Mouse (Mus musculus): Measurements from ENCODE around the gene Cpn2.

Cpn2 gene

GRCm38 (mm10) chr16:30267359-30267758 lies at the start of gene Cpn2:
Gene Cpn2 (minus strand): TSS chr16:30267499.
- CTCF ChIA-PET = no interaction called here

GRCm38 (mm10) chr16:30314236-30314635 lies 46.9 kb upstream of the Cpn2 start:
- POLR2A ChIA-PET = interaction anchor here in 1 of 4 experiments (0.5 to 1.0 kb wide), 5 partner anchors 13 to 379 kb away, joined by 3 to 4 read pairs (median 3); no protein-coding TSS in a partner anchor
- CTCF ChIA-PET = interaction anchor here (0.5 to 1.6 kb wide), 21 partner anchors 8 to 580 kb away, joined by 3 to 7 read pairs (median 4); no protein-coding TSS in a partner anchor

More at GRCm38 (mm10) chr16:30267359-30267758, at the start of gene Cpn2:
- POLR2A ChIA-PET = interaction anchor here in 1 of 4 experiments (1.1 kb wide), 1 partner anchor 10 kb away, joined by 3 read pairs; no protein-coding TSS in a partner anchor

- POLR2A ChIA-PET = interaction anchor here (1.1 to 4.5 kb wide), 9 partner anchors 7 to 252 kb away, joined by 3 to 25 read pairs (median 8); partner anchors contain the start of gene Lrrc15 (in 1 of the 4)
- CTCF ChIA-PET = interaction anchor here in 2 of 4 experiments (0.6 to 1.2 kb wide), 3 partner anchors 19 to 228 kb away, joined by 3 read pairs; no protein-coding TSS in a partner anchor
Measured at GRCm38 (mm10) chr16:30310647-30311046, 43.3 kb upstream of the Cpn2 start, which contains the start of gene Gp5. Gene Gp5 (minus strand): TSS chr16:30310779.

- POLR2A ChIA-PET = interaction anchor here (0.9 to 4.5 kb wide), 15 partner anchors 8 to 253 kb away, joined by 3 to 25 read pairs (median 8); partner anchors contain the start of gene Lrrc15 (in 1 of the 4)
- CTCF ChIA-PET = interaction anchor here in 3 of 4 experiments (0.6 to 2.3 kb wide), 4 partner anchors 18 to 210 kb away, joined by 3 to 9 read pairs (median 4); no protein-coding TSS in a partner anchor
Measured at GRCm38 (mm10) chr16:30310171-30310515, 42.8 kb upstream of the Cpn2 start.

GRCm38 (mm10) chr16:30309395-30310170 lies 42.3 kb upstream of the Cpn2 start:
- POLR2A ChIA-PET = interaction anchor here (0.7 to 4.5 kb wide), 51 partner anchors 8 to 652 kb away, joined by 3 to 25 read pairs (median 5); partner anchors contain the start of gene Lrrc15 (in 3 of the 4)
- CTCF ChIA-PET = interaction anchor here (0.7 to 2.3 kb wide), 20 partner anchors 7 to 211 kb away, joined by 3 to 13 read pairs (median 4); partner anchors contain the start of gene Lrrc15 (in 1 of the 4)

- POLR2A ChIA-PET = interaction anchor here (0.5 to 4.5 kb wide), 59 partner anchors 9 to 1254 kb away, joined by 3 to 25 read pairs (median 5); partner anchors contain the start of gene Lrrc15 (in 3 of the 4)
- CTCF ChIA-PET = interaction anchor here (0.7 to 2.3 kb wide), 23 partner anchors 8 to 362 kb away, joined by 3 to 13 read pairs (median 4); partner anchors contain the start of gene Lrrc15 (in 3 of the 4)
Measured at GRCm38 (mm10) chr16:30308616-30309394, 41.5 kb upstream of the Cpn2 start.

- ChIA-PET POLR2A (interaction anchor here (0.5 to 4.5 kb wide), 46 partner anchors 8 to 1254 kb away, joined by 3 to 25 read pairs (median 6); partner anchors contain the start of gene Lrrc15 (in 2 of the 4)), CTCF (interaction anchor here (0.5 to 2.3 kb wide), 21 partner anchors 8 to 1116 kb away, joined by 3 to 13 read pairs (median 5); partner anchors contain the start of gene Lrrc15 (in 3 of the 4))
Measured at GRCm38 (mm10) chr16:30307961-30308615, 40.8 kb upstream of the Cpn2 start.

- CTCF ChIA-PET = interaction anchor here in 3 of 4 experiments (0.8 to 1.6 kb wide), 5 partner anchors 16 to 573 kb away, joined by 3 to 5 read pairs (median 3); partner anchors contain the start of gene Lrrc15 (in 1 of the 3)
Measured at GRCm38 (mm10) chr16:30307306-30307705, 40.0 kb upstream of the Cpn2 start.

GRCm38 (mm10) chr16:30306102-30306501 lies 38.8 kb upstream of the Cpn2 start:
- ChIA-PET CTCF (interaction anchor here in 2 of 4 experiments (0.5 to 1.0 kb wide), 2 partner anchors 76 to 765 kb away, joined by 3 to 10 read pairs; no protein-coding TSS in a partner anchor), POLR2A (interaction anchor here in 2 of 4 experiments (1.0 to 1.5 kb wide), 4 partner anchors 10 to 56 kb away, joined by 3 read pairs; no protein-coding TSS in a partner anchor)

More at GRCm38 (mm10) chr16:30307306-30307705, 40.0 kb upstream of the Cpn2 start:
- POLR2A ChIA-PET = interaction anchor here in 3 of 4 experiments (0.6 to 4.5 kb wide), 13 partner anchors 11 to 206 kb away, joined by 3 to 25 read pairs (median 14); partner anchors contain the start of gene Lrrc15 (in 2 of the 3)

GRCm38 (mm10) chr16:30304236-30304635 lies 36.9 kb upstream of the Cpn2 start:
- ChIA-PET POLR2A (no interaction called here), CTCF (no interaction called here)

GRCm38 (mm10) chr16:30303411-30303810 lies 36.1 kb upstream of the Cpn2 start:
- CTCF ChIA-PET = no interaction called here
- POLR2A ChIA-PET = interaction anchor here in 1 of 4 experiments (0.7 kb wide), 1 partner anchor 206 kb away, joined by 3 read pairs; no protein-coding TSS in a partner anchor

- POLR2A ChIA-PET = interaction anchor here in 1 of 4 experiments (0.7 kb wide), 1 partner anchor 206 kb away, joined by 3 read pairs; no protein-coding TSS in a partner anchor
Measured at GRCm38 (mm10) chr16:30302686-30303085, 35.4 kb upstream of the Cpn2 start.

GRCm38 (mm10) chr16:30299711-30300277 lies 32.5 kb upstream of the Cpn2 start:
- ChIA-PET POLR2A (interaction anchor here (0.6 to 3.0 kb wide), 7 partner anchors 9 to 30 kb away, joined by 3 to 12 read pairs (median 4); no protein-coding TSS in a partner anchor), CTCF (interaction anchor here in 3 of 4 experiments (0.7 to 2.6 kb wide), 5 partner anchors 8 to 215 kb away, joined by 3 to 8 read pairs (median 3); no protein-coding TSS in a partner anchor)

More at GRCm38 (mm10) chr16:30302686-30303085, 35.4 kb upstream of the Cpn2 start:
- CTCF ChIA-PET = interaction anchor here in 1 of 4 experiments (2.6 kb wide), 1 partner anchor 11 kb away, joined by 8 read pairs; no protein-coding TSS in a partner anchor

GRCm38 (mm10) chr16:30297450-30297849 lies 30.2 kb upstream of the Cpn2 start:
- ChIA-PET CTCF (interaction anchor here in 1 of 4 experiments (0.7 kb wide), 1 partner anchor 17 kb away, joined by 4 read pairs; no protein-coding TSS in a partner anchor), POLR2A (interaction anchor here in 2 of 4 experiments (0.6 to 1.1 kb wide), 4 partner anchors 11 to 110 kb away, joined by 3 to 4 read pairs (median 4); no protein-coding TSS in a partner anchor)

GRCm38 (mm10) chr16:30296601-30297275 lies 29.4 kb upstream of the Cpn2 start:
- CTCF ChIA-PET = interaction anchor here in 1 of 4 experiments (0.5 kb wide), 1 partner anchor 34 kb away, joined by 3 read pairs; no protein-coding TSS in a partner anchor
- POLR2A ChIA-PET = interaction anchor here in 3 of 4 experiments (0.7 to 2.0 kb wide), 6 partner anchors 9 to 111 kb away, joined by 3 to 6 read pairs (median 4); partner anchors contain the start of gene Gp5 (in 1 of the 3)

- ChIA-PET CTCF (no interaction called here), POLR2A (interaction anchor here in 2 of 4 experiments (1.1 to 2.0 kb wide), 2 partner anchors 13 kb away, joined by 3 to 5 read pairs; no protein-coding TSS in a partner anchor)
Measured at GRCm38 (mm10) chr16:30295106-30295505, 27.8 kb upstream of the Cpn2 start.

All from embryonic stem cell, embryonic (primary cell).